Mouse (Mus musculus) heart, adult 2 months (tissue): ENCODE results near the gene Kdsr.

Experiments
- CTCF ChIP-seq: fragments of 200-600 bp; IDR thresholded peaks from 2 replicates; pipeline ENCODE4 v1.8.1; 2022; ENCODE audit warnings: antibody characterized with exemption, mild to moderate bottlenecking, moderate library complexity
- EP300 ChIP-seq: fragments of 200-500 bp; IDR thresholded peaks from 2 replicates; pipeline ENCODE4 v1.6.1; 2011; ENCODE audit warnings: low read depth, low read length, control low read depth; ENCODE audit not compliant: insufficient read depth
- POLR2A ChIP-seq: fragments of 200-500 bp; IDR thresholded peaks from 2 replicates; pipeline ENCODE4 v1.6.1; 2011; ENCODE audit warnings: mild to moderate bottlenecking, low read depth, low read length, control low read depth; ENCODE audit not compliant: insufficient read depth

- no peak for TF ChIP-seq POLR2A
- TF ChIP-seq CTCF, result no peak
- no peak for TF ChIP-seq EP300
Observed at GRCm38 (mm10) chr1:106742980-106743379, 16.5 kb downstream of the Kdsr start.
